15 mouse cellular contexts compared by ENCODE assay signal in genomic region chr11:21403877-21404276, GRCm38 (mm10).
"Had no signal": no experiment of that assay in that cellular context is flagged by ENCODE, and none has a peak within 500 bp of the region (broad histone marks: within the 10 kb centered on the region; RNA-seq: fewer than 3 reads in every experiment).

No protein-coding gene starts in this region.

- H3K27me3 ChIP-seq: limb, embryonic 12.5 days; liver, embryonic 13.5 days; lung, embryonic 15.5 days; midbrain, embryonic 13.5 days; neural tube, embryonic 15.5 days had no signal

- H3K4me1 ChIP-seq: midbrain, embryonic 13.5 days; neural tube, embryonic 15.5 days had no signal

- H3K9ac ChIP-seq: limb, embryonic 12.5 days; liver, embryonic 13.5 days; liver, postnatal 0 days; lung, embryonic 15.5 days; midbrain, embryonic 13.5 days; neural tube, embryonic 15.5 days had no signal

- H3K4me3 ChIP-seq: limb, embryonic 12.5 days; liver, embryonic 13.5 days; lung, embryonic 15.5 days; midbrain, embryonic 13.5 days; neural tube, embryonic 15.5 days had no signal

- H3K27ac ChIP-seq: limb, embryonic 12.5 days; liver, embryonic 13.5 days; lung, embryonic 15.5 days; midbrain, embryonic 13.5 days; neural tube, embryonic 15.5 days; stomach, postnatal 0 days had no signal

- ATAC-seq: liver, postnatal 0 days; midbrain, embryonic 13.5 days had no signal

- H3K9me3 ChIP-seq: limb, embryonic 12.5 days; liver, embryonic 13.5 days; lung, embryonic 15.5 days; midbrain, embryonic 13.5 days; neural tube, embryonic 15.5 days had no signal

- DNase-seq: kidney, adult 18-20 months; kidney, postnatal 36 days; layer of hippocampus, adult 9-11 months; layer of hippocampus, postnatal 36 days; liver; liver, embryonic 13.5 days; liver, postnatal 0 days; right cerebral cortex, adult 18-20 months; right cerebral cortex, postnatal 25 days; thymus, postnatal 4 days had no signal

- H3K4me2 ChIP-seq: limb, embryonic 12.5 days; liver, embryonic 13.5 days; lung, embryonic 15.5 days; midbrain, embryonic 13.5 days; neural tube, embryonic 15.5 days had no signal

- H3K36me3 ChIP-seq: limb, embryonic 12.5 days; liver, embryonic 13.5 days; lung, embryonic 15.5 days; midbrain, embryonic 13.5 days; neural tube, embryonic 15.5 days had no signal
